Mouse (Mus musculus): ENCODE measurements around the gene Aspscr1.
"Not testable (repeated sequence)": the region's sequence is repeated elsewhere in the genome, so short reads cannot be mapped to it uniquely, and the experiment has no call there.

Gene Aspscr1

GRCm38 (mm10) chr11:120641869-120642268 lies 30.9 kb upstream of the Aspscr1 start:
- no peak for DNase-seq (ENCODE audit: low read depth)

DNA sequence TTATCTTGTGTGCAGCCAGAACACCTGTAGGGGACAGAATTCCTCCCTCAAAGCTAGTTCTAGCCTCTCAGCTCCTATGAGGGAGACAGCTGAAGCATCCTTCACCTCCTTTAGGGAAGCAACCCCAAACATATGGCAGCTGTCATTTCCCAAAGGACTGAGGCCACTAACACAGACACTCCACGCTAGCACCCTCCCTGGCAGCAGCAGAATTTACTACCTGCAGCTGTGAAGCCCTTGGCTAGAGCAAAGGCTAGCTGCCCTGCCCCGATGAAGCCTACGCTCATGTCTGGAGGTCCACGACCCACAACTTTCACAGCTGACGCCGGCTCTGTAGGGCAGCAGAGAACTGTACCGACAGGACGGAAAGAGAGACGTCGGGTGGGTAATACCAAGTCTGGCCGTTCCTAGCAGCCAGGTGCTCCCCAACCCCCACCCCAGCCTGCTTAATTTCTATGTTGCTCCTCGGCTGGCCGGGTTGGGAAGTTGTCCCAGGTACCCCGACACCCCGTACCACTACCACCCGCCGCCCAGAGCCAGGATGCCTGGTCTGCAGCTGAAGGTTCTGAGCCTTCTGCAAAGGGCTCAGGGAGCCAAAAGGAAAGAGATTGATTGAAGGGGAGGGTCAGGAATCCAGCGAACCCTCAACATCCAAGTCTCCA lies 29.7 kb upstream of the Aspscr1 start:
- DNase-seq (ENCODE audit: low read depth) = peak; percentile 18

DNA sequence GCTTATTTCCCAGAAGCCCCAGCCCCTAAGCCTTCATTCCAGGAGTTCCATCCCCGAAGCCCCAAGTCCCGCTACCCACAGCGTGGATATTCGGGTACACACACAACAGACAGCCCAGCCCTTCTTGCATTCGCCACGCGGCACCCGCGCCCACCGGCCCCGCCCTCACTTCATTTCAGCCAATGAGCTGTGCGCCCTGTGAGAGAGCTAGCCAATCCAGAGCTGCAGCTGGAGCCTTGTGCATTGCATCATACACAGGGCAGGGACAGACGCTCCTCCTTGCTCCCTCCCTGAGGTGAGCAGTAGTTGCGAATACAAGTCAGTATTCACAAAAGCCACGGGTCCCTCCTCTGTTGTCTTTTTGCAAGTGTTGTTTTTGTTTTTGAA lies 29.2 kb upstream of the Aspscr1 start, which contains the start of gene Pycr1:
Gene Pycr1, minus strand, starts transcription at position 169 of the 387 bp plus-strand sequence.
- peak; percentile 95 for DNase-seq (ENCODE audit: low read depth)

DNA sequence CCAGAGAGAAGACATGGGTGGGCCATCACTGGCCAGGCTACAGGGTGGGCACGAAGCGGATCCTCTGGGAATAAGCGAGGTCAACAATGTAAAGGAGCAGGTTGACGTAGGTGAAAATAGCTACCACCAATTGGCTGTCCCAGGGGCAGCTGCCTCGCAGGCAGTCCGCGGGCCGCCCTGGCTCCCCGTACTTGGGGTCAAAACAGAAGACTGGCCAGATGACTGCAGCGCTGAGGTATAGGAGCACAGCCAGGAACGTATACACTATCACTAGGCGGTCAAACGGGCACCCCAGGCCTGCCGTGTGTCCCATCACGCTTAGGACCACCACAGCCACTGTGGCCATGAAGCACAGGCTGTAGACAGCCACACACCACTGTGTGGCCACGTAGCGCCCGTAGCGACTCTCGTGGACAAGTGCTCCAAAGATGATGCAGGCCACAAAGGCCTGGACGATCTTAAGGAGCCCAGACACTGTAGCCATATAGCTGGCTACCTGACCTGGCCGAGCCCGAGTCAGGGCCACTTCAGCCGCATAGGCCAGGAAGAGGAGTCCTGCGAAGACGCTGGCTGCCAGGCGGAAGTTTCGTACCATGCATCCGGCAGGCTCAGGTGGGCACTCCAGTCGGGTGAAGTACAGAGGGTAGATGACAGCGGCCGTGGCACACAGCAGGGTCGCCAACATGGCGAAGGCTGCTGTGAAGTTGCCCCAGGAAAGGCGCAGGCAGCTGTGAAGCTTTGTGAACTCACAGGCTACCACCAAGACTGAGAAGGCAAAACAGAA lies 25.5 kb upstream of the Aspscr1 start:
- DNase-seq (ENCODE audit: low read depth) = no peak

- DNase-seq (ENCODE audit: low read depth) = no peak
Observed at GRCm38 (mm10) chr11:120648001-120648476, 24.7 kb upstream of the Aspscr1 start, which contains the start of gene Myadml2. TSS of gene Myadml2 (minus strand) at chr11:120648158.

DNA sequence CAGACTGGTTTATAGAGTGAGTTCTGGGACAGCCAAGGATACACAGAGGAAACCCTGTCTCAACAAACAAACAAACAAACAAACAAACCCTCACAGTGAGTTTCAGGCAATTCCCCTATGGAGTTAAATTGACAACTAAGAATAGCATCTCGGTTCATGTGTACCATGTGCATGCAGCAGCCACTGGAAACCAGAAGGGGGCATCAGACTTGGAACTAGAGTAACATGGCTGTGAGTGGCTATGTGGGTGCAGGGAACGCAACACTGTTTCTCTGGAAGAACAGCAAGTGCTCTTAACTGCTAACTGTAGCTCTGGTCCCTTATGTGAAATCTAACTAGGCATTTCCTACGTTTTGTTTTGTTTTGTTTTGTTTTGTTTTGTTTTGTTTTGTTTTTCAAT lies 20.9 kb upstream of the Aspscr1 start:
- peak; percentile 34 for DNase-seq (ENCODE audit: low read depth)

GRCm38 (mm10) chr11:120654741-120655140 lies 18.0 kb upstream of the Aspscr1 start:
- peak; percentile 20 for DNase-seq (ENCODE audit: low read depth)

DNA sequence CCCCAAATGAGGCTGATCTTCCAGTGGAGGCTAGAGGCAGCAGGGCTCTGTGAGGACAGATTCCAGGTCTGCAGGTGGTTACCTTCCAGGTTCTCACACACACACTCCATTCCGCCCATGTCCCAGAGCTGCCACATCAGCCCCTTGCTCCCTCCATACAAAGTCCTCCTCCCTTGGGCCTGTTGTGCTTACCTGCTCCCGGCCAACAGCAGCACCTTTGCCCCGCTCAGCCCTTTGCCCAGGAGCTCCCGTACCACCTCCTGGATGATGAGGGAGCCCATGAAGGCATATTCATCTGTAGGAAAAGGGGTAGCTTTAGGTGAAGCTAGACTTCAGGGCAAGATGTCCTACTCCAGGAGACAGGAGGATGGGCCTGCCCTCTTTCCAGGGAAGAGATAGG lies 15.5 kb upstream of the Aspscr1 start:
- DNase-seq (ENCODE audit: low read depth) = no peak

- DNase-seq (ENCODE audit: low read depth) = peak; percentile 88
Observed at GRCm38 (mm10) chr11:120658876-120659410, 13.8 kb upstream of the Aspscr1 start.

- DNase-seq (ENCODE audit: low read depth) = no peak
Observed at GRCm38 (mm10) chr11:120659509-120660300, 13.1 kb upstream of the Aspscr1 start.

DNA sequence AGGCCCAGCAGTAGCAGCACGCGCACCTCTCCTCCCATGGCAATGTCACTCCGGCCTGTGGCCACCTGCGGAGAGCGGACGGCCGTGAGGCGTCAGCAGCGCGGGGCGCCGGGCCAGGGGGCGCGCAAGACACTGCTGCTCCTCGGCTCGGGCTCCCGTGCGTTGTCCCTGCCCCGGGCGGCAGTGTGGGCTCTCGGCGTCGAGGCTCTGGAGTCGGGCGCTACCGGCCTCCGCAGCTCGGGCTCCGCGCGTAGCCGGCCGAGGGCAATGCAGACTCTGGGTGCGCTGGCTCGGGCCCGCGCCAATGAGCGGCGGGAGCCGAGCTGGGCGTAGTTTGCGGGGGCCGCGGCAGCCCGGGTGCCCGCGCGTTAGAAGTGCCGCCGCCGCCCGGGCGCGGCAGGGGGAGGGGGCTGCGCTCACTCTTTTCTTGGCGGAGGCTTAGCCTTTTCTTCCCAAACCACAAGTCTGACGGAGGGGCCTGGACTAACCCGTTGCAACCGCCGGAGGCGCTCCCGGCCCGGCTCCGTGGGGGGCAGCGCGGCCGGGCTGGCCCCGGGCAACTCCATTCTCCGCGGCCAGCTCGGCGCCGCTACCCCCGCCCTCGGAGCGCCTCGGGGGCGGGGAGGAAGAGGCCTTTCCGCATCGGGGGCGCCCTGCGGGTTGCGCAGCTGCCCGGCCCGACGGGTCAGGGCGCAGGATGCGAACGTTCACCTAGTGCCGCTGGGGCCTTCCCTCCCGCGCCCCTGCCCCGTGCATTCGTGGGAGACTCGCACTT lies 12.3 kb upstream of the Aspscr1 start:
- DNase-seq (ENCODE audit: low read depth) = peak; percentile 43

DNA sequence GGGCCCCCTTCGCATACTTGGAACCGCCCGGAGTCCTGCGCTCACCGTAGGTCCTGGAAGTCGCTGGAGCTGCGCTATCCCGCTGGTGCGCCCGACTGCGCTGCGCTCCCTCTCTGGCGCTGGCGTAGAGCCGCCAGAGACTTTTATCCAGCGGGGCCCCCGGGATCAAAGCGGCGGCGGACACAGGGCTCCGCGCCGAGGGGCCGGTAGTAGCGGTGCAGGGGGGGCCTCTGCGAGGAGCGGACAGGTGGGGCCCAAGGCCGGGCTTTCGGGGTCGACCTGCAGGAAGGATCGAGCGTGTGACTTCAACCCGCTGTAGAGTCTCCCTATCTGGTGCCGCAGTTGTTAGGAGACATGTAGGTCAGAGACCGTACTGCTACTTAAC lies 11.7 kb upstream of the Aspscr1 start, which contains the start of gene Notum:
Gene Notum, minus strand, starts transcription at position 100 of the 385 bp plus-strand sequence.
- DNase-seq (ENCODE audit: low read depth) = no peak

DNA sequence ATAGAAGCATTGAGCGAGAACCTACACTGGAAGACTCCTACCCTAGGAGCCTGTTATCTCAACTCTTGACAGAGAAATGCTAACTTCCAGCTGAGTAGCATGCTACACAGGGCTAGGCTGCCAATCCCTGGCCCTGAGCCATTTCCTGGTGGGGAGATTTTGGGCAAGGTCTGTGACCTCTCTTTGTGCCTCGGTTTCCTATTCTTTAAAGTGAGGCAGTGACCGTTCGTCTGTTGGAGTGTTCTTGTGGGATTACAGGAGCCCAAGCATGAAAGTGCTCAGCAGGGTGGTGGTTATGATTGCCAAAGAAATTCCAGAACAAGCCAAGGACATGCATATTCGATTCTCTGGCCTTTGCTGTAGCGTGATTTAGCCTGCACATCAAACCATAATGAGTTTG lies 10.0 kb upstream of the Aspscr1 start:
- DNase-seq (ENCODE audit: low read depth) = no peak

DNA sequence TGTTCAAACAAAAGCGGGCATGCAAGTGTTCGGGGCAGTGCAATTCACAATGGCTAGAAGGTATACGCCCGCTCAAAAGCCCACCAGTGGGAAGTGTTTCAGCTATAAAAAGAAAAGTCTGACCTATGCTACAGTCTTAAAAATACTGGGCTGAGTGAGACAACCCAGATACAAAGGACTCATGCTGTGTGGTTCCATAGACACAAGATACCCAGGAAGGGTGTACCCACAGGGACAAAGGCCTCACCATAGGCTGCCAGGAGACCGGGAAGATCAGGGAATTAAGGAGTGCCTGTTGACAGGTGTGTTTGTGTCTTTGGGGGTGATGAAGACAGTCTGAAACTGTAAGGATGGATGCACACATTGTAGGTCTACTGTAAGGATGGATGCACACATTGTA lies 9.1 kb upstream of the Aspscr1 start:
- DNase-seq (ENCODE audit: low read depth) = no peak

- DNase-seq (ENCODE audit: low read depth) = no peak
Observed at GRCm38 (mm10) chr11:120665406-120665805, 7.4 kb upstream of the Aspscr1 start.

- peak; percentile 50 for DNase-seq (ENCODE audit: low read depth)
Observed at GRCm38 (mm10) chr11:120666617-120667016, 6.2 kb upstream of the Aspscr1 start.

DNA sequence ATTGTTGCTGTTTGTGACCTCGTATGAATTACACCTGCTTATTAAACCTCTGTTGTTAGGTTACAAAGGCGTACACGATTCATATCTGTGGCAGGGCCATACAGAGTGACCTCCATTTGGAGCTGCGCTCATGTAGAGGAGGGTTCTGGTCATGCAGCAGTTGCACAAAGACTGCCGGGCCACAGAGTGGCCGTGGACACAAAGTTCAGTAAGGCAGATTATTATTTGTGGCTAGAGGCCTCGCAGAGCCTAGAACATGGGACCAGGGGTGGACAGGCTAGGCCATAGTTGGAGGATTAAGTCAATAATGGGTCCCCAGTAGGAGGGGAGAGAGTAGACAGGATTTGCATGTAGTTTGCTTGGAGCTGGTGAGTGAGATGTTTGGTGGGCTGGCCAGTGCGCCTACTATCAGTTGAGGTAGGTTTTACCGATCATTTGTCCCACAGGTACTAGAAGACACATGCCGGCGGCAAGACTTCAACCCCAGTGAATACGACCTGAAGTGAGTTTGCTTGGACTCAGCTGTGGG lies 885 bp downstream of the Aspscr1 start:
- no peak for DNase-seq (ENCODE audit: low read depth)

GRCm38 (mm10) chr11:120675875-120676274 lies 3.1 kb downstream of the Aspscr1 start:
- DNase-seq (ENCODE audit: low read depth) = not testable (repeated sequence)

- no peak for DNase-seq (ENCODE audit: low read depth)
Observed at GRCm38 (mm10) chr11:120676951-120677350, 4.2 kb downstream of the Aspscr1 start.

DNA sequence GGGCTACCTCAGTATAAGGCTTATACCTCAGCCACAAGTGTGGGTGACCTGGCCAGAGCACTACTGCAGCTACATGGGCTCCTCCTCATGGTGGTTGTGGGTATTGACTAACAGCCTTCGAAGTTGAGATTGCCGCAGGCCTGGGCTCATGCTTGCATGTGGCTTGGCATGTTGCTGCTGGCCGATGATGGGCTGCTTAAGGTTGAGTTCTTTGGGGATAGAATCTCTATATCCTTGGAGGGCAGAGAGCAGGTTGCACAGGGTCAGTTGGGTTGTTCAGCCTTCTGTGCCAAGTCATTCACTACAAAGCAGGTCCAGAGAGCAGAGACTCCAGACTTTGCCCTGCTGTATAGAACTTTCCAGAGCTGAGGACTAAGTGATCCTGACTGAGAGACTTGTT lies 7.1 kb downstream of the Aspscr1 start:
- DNase-seq (ENCODE audit: low read depth) = peak; percentile 50

DNA sequence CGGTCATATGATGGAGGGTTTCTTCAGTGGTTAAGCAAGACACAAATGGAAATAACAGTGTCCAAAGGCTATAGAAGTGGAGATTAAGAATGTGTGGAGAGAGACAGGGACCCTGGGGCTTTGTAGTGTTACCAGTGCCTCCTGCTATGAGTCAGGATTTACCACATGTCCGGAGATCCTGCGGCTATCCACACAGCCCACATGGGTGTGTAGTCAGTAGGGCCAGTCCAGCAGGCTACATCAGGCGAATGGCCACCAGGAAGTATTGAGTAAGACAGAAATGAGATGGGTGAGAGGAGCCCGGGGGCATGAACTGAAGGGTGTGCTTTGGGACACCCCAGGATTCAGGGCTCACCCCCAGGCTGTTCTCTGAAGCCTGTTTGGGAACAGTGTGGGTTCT lies 9.9 kb downstream of the Aspscr1 start:
- peak; percentile 80 for DNase-seq (ENCODE audit: low read depth)
